Mouse (Mus musculus) lung, adult 2 months (tissue): ENCODE results near the gene Olfr1385.
"Not testable (repeated sequence)": the region's sequence is repeated elsewhere in the genome, so short reads cannot be mapped to it uniquely, and the experiment has no call there.

Experiments
- CTCF ChIP-seq: fragments of 200-500 bp; IDR thresholded peaks from 2 replicates; pipeline ENCODE4 v1.5.1; 2011; ENCODE audit warnings: mild to moderate bottlenecking, low read length, control low read depth; ENCODE audit not compliant: insufficient read depth
- POLR2A ChIP-seq: fragments of 200-500 bp; IDR thresholded peaks from 2 replicates; pipeline ENCODE4 v1.6.1; 2011; ENCODE audit warnings: low read depth, mild to moderate bottlenecking, control low read depth, low read length, borderline replicate concordance; ENCODE audit errors: extremely low read depth

DNA sequence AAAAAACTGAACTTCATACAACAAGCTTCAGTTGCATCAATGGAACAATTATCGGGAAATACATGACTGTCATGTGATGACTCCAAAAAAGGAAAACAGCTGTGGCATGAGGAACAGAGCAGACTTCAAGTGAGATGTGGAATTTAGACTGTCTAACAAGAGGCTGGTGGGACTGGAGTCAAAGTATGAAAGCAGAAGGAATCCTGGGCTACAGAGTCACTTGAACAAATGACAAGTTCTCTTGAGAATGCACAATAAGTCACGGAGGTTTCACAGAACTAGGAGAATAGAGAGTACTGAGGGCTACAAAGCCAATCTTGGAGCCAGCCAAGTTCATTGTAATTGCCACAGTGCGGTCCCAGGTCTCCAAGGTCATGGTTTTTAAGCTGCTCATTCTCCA lies 54.3 kb downstream of the Olfr1385 start, which contains the start of gene Olfr1381:
- TF ChIP-seq POLR2A, CTCF: not testable (repeated sequence)
